Comparison of ENCODE assay signal across 9 mouse cellular contexts in the genomic region with DNA sequence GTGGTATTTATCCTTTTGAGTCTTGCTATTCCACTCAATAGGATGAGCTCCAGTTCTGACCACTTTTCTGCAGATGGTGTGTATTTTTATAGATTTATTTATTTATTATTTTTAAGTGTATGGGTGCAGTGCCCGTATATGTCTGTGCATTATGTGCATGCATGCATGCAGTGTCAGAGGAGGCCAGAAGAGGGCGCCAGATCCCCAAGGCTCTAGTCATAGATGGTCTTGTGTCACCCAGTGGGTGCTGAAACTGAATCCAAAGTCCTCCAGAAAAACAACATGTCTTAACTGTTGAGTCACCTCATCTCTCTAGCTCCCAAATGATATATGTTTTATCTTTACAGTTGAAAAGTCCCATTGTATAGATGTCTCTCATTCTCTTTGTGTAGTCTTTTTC.
DNase-seq lines count a peak whose midpoint lies in the region.
"Had no signal": no experiment of that assay in that cellular context is flagged by ENCODE, and none has a peak within 500 bp of the region (broad histone marks: within the 10 kb centered on the region; RNA-seq: fewer than 3 reads in every experiment).

No protein-coding gene starts in this region.

- peak; percentile 22 for DNase-seq in kidney, adult 9 months
- no peak for DNase-seq in kidney, postnatal 14 days
- peak; percentile 11 for DNase-seq in right cerebral cortex, postnatal 4 days
- no peak for DNase-seq in right cerebral cortex, postnatal 10 days (ENCODE audit: low spot score in 2 of 2)
- DNase-seq in R1 (ENCODE audit: low read depth, low spot score) = peak; percentile 51
- DNase-seq in testis, postnatal 14 days (ENCODE audit: low spot score) = peak; percentile 39
- no peak for DNase-seq in adrenal gland, adult 18-20 months (ENCODE audit: low spot score in 2 of 2)
- DNase-seq: adrenal gland, adult 8-10 months; liver, embryonic 13.5 days had no signal

Comparison
In these comparisons a context has a peak if more than half of its experiments do, and no peak if none do; other contexts are left out.
1. DNase-seq: peak in kidney, adult 9 months (single experiment), right cerebral cortex, postnatal 4 days (single experiment), R1 (single experiment) and testis, postnatal 14 days (single experiment); none in kidney, postnatal 14 days (single experiment), right cerebral cortex, postnatal 10 days (0 of 2) and adrenal gland, adult 18-20 months (0 of 2).